Mouse (Mus musculus) MEL (cell line): ENCODE data around the gene H2-Ab1.

Experiments
- CHD1 ChIP-seq: IDR thresholded peaks from 2 replicates; pipeline ENCODE4 v1.6.1; 2012; ENCODE audit warnings: low read depth, mild to moderate bottlenecking, inconsistent platforms, low read length, improper control_type of control experiment
- CTCF ChIP-seq, 3 experiments: IDR thresholded peaks in 2 of 3; conservative IDR thresholded peaks in 1 of 3; 2 replicates each; pipeline ENCODE4 v1.5.1; 2011 to 2012; ENCODE audit warnings: low read length in 3 of 3, low read depth in 2 of 3, mild to moderate bottlenecking in 2 of 3, improper control_type of control experiment in 1 of 3, inconsistent platforms in 1 of 3, mixed read lengths in 1 of 3, moderate library complexity in 1 of 3; ENCODE audit not compliant: control insufficient read depth in 1 of 3, insufficient read depth in 1 of 3, poor library complexity in 1 of 3, severe bottlenecking in 1 of 3
- HCFC1 ChIP-seq: IDR thresholded peaks from 2 replicates; pipeline ENCODE4 v1.6.1; 2012; ENCODE audit warnings: low read depth, mild to moderate bottlenecking, inconsistent platforms, low read length, improper control_type of control experiment, moderate library complexity
- JUND ChIP-seq: IDR thresholded peaks from 2 replicates; pipeline ENCODE4 v1.6.1; 2011; ENCODE audit warnings: low read depth, mild to moderate bottlenecking, improper control_type of control experiment, low read length
- KAT2A ChIP-seq: conservative IDR thresholded peaks from 2 replicates; pipeline ENCODE4 v1.6.1; 2012; ENCODE audit warnings: low read depth, low read length, improper control_type of control experiment, inconsistent platforms
- MAFK ChIP-seq: IDR thresholded peaks from 2 replicates; pipeline ENCODE4 v1.6.1; 2011; ENCODE audit warnings: low read depth, mild to moderate bottlenecking, low read length, improper control_type of control experiment, borderline replicate concordance
- MAX ChIP-seq: IDR thresholded peaks from 2 replicates; pipeline ENCODE4 v1.6.1; 2011; ENCODE audit warnings: low read length, improper control_type of control experiment
- MAZ ChIP-seq: IDR thresholded peaks from 2 replicates; pipeline ENCODE4 v1.6.1; 2012; ENCODE audit warnings: low read depth, mild to moderate bottlenecking, inconsistent platforms, low read length, improper control_type of control experiment
- MYC ChIP-seq: IDR thresholded peaks from 2 replicates; pipeline ENCODE4 v1.6.1; 2011; ENCODE audit warnings: low read depth, mild to moderate bottlenecking, low read length, improper control_type of control experiment, moderate library complexity
- NRF1 ChIP-seq: IDR thresholded peaks from 2 replicates; pipeline ENCODE4 v1.6.1; 2014; ENCODE audit warnings: low read depth, mild to moderate bottlenecking, inconsistent platforms, low read length, improper control_type of control experiment, moderate library complexity; ENCODE audit not compliant: poor library complexity, insufficient read depth, severe bottlenecking
- TCF12 ChIP-seq: IDR thresholded peaks from 2 replicates; pipeline ENCODE4 v1.6.1; 2014; ENCODE audit warnings: low read depth, mild to moderate bottlenecking, inconsistent platforms, low read length, improper control_type of control experiment, moderate library complexity
- USF1 ChIP-seq: IDR thresholded peaks from 2 replicates; pipeline ENCODE4 v1.6.1; 2014; ENCODE audit warnings: low read depth, mild to moderate bottlenecking, inconsistent platforms, low read length, improper control_type of control experiment, moderate library complexity
- ZC3H11A ChIP-seq: IDR thresholded peaks from 2 replicates; pipeline ENCODE4 v1.6.1; 2012; ENCODE audit warnings: low read depth, mild to moderate bottlenecking, inconsistent platforms, low read length, improper control_type of control experiment
- ZNF384 ChIP-seq: IDR thresholded peaks from 2 replicates; pipeline ENCODE4 v1.6.1; 2012; ENCODE audit warnings: low read depth, mild to moderate bottlenecking, inconsistent platforms, low read length, improper control_type of control experiment

DNA sequence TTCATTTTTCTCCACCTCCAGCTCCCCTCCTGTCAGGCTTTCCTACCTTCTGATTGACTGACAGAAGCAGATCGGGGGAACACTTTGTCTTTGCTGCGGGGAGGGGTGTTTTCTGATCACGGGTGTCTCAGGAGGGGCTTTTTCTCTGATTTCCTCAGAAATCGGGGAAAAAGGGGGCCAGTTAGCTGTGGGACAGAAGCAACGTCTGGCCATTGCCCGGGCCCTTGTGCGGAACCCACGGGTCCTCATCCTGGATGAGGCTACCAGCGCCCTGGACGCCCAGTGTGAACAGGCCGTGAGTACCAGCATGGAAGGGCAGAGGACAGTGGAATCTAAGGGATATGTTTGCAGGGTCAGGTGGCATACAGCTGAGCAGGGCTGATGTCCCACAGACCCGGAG, 42.3 kb upstream of the H2-Ab1 start:
- TF ChIP-seq CTCF (IDR thresholded peaks at IDR 0.05 in 2 of 3, conservative IDR thresholded peaks at IDR 0.05 in 1 of 3; ENCODE audit: control insufficient read depth in 1 of 3, insufficient read depth in 1 of 3, low read depth in 2 of 3, low read length in 3 of 3, poor library complexity in 1 of 3, severe bottlenecking in 1 of 3) (no peak), JUND (no peak), NRF1 (no peak), MAX (no peak), MAFK (no peak), MAZ (no peak), ZNF384 (no peak), CHD1 (no peak), HCFC1 (no peak), USF1 (no peak), ZC3H11A (no peak), TCF12 (no peak), KAT2A (no peak), MYC (no peak)
